Mouse (Mus musculus) stomach, postnatal 0 days (tissue): ENCODE measurements around the gene Nanos3. TPM values are rescaled to one million over a fixed set of nuclear protein-coding genes. Genes with fewer than 3 reads are reported as not detected.
A peak's percentile ranks its signal among the peaks of the same experiment; 100 is the strongest.

Experiments
- ATAC-seq: fragments of 200-750 bp; cut with Nextera tagmentation; 2 replicates; pipeline ENCODE4 v1.8.0; 2017; ENCODE audit not compliant: low FRiP score, low TSS enrichment
- DNase-seq: peaks from one replicate; pipeline ENCODE4 v3.0.0-alpha.2; 2016; ENCODE audit warnings: low spot score
- H3K27ac ChIP-seq: fragments of 300-500 bp; sonication (generic); replicated peaks from 2 replicates; pipeline ENCODE4 v1.5.1; 2014; ENCODE audit warnings: mild to moderate bottlenecking, control low read depth
- H3K27me3 ChIP-seq: fragments of 300-500 bp; sonication (generic); 2 replicates; pipeline ENCODE4 v1.6.1; 2014; ENCODE audit warnings: low read length; ENCODE audit not compliant: control insufficient read depth, insufficient read depth
- H3K36me3 ChIP-seq: fragments of 300-500 bp; sonication (generic); 2 replicates; pipeline ENCODE4 v1.6.1; 2014; ENCODE audit warnings: low read length, mixed read lengths; ENCODE audit not compliant: control insufficient read depth, insufficient read depth
- H3K4me1 ChIP-seq: fragments of 300-500 bp; sonication (generic); replicated peaks from 2 replicates; pipeline ENCODE4 v1.6.1; 2014; ENCODE audit warnings: antibody characterized with exemption; ENCODE audit not compliant: control insufficient read depth, insufficient read depth
- H3K4me2 ChIP-seq: fragments of 300-500 bp; sonication (generic); replicated peaks from 2 replicates; pipeline ENCODE4 v1.6.1; 2014; ENCODE audit warnings: low read depth, mild to moderate bottlenecking, control low read depth, moderate library complexity
- H3K4me3 ChIP-seq: fragments of 300-500 bp; sonication (generic); 2 replicates; pipeline ENCODE4 v1.5.1; 2014; ENCODE audit warnings: low read depth, low read length, control low read depth
- H3K9ac ChIP-seq: fragments of 300-500 bp; sonication (generic); 2 replicates; pipeline ENCODE4 v1.6.1; 2014; ENCODE audit warnings: mild to moderate bottlenecking, low read length, control low read depth, mixed read lengths
- H3K9me3 ChIP-seq: fragments of 300-500 bp; sonication (generic); 2 replicates; pipeline ENCODE4 v1.6.1; 2016; ENCODE audit warnings: low read length; ENCODE audit not compliant: control insufficient read depth
- CTCF ChIP-seq: IDR thresholded peaks from 2 replicates; pipeline ENCODE4 v1.5.1; 2016; ENCODE audit warnings: antibody characterized with exemption, low read depth, mild to moderate bottlenecking, moderate library complexity
- EP300 ChIP-seq: optimal IDR thresholded peaks from 2 replicates; pipeline ENCODE3; 2016; ENCODE audit warnings: antibody characterized with exemption
- WGBS: fragments of 180-500 bp; shearing (Covaris S2); extraction: QIAGEN DNeasy Blood & Tissue Kit; methylation state at CpG from one replicate; pipeline ENCODE4 v1.1.7; 2014; 5-methylcytosine and 5-hydroxymethylcytosine counted together
- polyA plus RNA-seq: library from polyadenylated mRNA; unstranded; fragments of >200 nt; fragmentation: Nextera tagmentation; extraction: Ambion mirVana; gene quantifications from 2 replicates; pipeline ENCODE4 v1.2.1, GENCODE M21; 2015

Gene Nanos3
- polyA plus RNA-seq, 1 experiment from 2014 or later: 4.4 TPM

DNA sequence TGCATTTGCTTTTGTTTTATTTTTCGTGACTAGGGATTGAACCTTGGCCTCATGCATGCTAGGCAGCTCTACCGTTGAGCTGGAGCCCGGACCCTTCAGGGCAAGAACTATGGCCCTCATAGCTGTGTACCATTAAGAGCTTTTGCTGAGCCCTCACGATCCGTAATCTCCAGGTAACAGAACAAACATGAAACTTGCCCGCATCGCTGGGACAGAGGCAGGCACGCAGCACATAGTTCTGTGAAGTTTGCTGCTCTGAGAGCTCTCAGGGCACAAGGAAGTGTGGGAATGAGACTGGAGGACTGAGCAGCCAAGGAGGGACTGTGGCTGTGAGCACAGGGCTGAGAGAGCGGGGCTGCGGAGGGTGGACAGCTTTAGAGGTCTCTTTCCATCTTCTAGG is 3.7 kb upstream of the Nanos3 start:
- 0 out of 2 replicates have a peak overlapping the region, but pooled peaks have one; percentile 24 for H3K27ac ChIP-seq
- no peak for TF ChIP-seq EP300
- TF ChIP-seq CTCF: no peak
- 65% methylated on average over 10 of the region's 10 CpGs for WGBS
- no peaks in the 10 kb centered on the region for H3K36me3 ChIP-seq
- H3K4me2 ChIP-seq: no peak overlapping the region
- no peaks in the 10 kb centered on the region for H3K9me3 ChIP-seq
- H3K9ac ChIP-seq: 0 out of 2 replicates have a peak overlapping the region, but pooled peaks have one; percentile 23
- no peak overlapping the region for H3K4me3 ChIP-seq
- H3K27me3 ChIP-seq: no peaks in the 10 kb centered on the region
- peak; percentile 35 for DNase-seq
- no peak for ATAC-seq
- peaks cover 10% of the 10 kb centered on the region for H3K4me1 ChIP-seq

DNA sequence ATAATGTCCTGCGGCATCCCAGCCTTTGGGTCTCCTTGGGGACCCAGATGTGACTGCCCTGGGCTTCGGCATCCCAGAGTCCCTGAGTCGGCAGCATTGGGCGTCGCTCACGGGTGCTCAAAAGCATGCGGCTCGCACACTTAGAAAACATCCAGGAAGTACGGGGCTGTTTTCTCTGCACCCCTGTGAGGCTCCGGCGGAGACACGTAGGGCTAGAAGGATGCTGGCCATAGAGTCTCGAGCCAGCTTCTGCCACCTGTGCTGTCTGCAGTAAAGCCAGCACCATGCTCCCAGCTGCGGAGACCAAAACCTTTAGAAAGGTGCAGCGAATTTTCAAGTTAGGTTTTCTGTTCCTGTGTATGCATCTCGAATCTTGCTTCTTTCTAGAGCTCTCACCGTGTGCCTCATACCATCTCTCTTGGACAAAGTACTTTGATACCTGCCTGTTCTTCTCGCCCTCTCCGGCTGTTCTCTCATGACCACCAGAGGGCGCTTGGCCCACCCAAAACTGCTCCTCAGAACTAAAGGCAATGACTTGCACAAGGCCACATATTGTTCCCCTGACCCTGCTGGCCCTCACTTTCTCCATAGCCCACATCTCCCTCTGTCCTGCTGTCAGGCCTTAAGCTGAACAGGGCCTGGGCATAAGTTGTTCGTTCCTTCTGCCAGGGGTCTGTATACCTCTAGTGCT is 2.2 kb upstream of the Nanos3 start:
- Histone ChIP-seq H3K27ac (peak overlapping the region; percentile 53), H3K4me2 (peak overlapping the region; percentile 70), H3K36me3 (no peaks in the 10 kb centered on the region), H3K4me3 (peak overlapping the region; percentile 24), H3K27me3 (no peaks in the 10 kb centered on the region), H3K9ac (peak overlapping the region; percentile 55), H3K9me3 (no peaks in the 10 kb centered on the region), H3K4me1 (peaks cover 10% of the 10 kb centered on the region)
- no peak for TF ChIP-seq EP300
- TF ChIP-seq CTCF: peak; percentile 86
- 6% methylated on average over 21 of the region's 21 CpGs for WGBS
- ATAC-seq (no peak), DNase-seq (peak; percentile 62)

DNA sequence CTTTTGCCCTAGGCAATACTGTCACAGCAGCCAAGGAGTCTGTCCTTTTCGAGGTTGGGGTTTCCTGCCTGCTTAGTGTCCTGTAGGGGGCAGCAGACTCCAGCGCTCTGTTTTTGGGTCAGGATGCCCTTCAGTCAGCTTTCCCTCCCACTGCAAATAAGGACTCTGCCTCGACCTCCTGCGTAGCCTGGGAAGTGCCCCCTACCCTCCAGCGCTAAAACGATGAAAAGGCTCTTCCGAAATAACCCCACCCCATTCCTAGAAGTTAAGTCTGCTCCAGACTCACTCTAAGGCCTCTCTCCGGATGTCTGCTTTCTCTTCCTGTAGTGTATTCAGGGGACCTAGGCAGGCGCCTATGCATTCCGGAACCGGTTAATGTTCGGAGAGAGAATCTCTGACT is 1.5 kb upstream of the Nanos3 start:
- DNase-seq (peak; percentile 74), ATAC-seq (peak; percentile 33; the same call in 1 of the 2 replicates)
- WGBS: 1% methylated on average over 12 of the region's 12 CpGs
- Histone ChIP-seq H3K27me3 (no peaks in the 10 kb centered on the region), H3K9ac (peak overlapping the region; percentile 55), H3K4me2 (peak overlapping the region; percentile 70), H3K4me3 (peak overlapping the region; percentile 24), H3K4me1 (peaks cover 6% of the 10 kb centered on the region), H3K27ac (peak overlapping the region; percentile 53), H3K36me3 (no peaks in the 10 kb centered on the region), H3K9me3 (no peaks in the 10 kb centered on the region)
- TF ChIP-seq EP300: no peak
- peak; percentile 97 for TF ChIP-seq CTCF

DNA sequence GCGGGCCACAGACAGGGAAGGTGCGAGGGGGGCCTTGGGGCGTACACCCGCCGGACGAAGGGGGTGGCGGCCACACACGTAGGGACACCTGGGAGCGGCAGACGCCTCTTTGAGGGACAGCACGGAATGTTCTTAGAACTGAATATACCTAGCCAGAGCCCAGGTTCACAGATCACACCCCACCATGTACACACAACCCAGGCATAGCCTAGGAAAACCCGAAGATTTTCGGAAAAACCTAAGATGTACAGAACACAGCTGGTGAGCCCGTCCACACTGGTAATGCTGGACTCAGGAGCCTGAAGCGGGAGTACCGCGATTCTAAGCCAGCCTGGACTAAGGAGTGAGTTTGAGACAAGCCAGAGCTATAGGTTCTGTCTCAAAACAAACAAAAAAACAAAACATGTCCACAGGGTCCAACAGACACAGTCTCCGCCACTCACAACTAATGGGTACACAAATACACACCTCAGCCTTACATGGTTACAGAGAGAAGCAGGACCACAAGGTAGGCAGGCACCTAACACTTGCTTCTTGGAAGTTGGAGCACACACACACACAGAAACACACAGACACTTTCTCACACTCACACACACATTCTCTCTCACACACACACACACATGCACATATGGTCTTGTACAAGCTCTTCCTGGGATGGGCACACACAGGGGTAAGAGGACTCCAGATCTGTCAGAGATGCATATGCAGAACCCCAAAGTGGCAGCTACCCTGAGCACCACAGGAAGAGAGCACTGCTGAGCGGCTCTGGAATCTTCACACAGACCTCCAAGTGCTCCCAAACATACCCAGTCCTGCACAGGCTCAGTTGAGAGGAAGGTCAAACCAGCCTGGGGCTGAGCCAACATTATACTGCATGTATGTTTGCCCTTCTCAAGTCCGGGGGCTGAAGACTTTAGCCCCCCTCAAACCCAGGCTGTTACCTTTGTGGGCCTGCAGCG is 653 bp downstream of the Nanos3 start:
- peak overlapping the region; percentile 87 for H3K9ac ChIP-seq
- peaks cover 7% of the 10 kb centered on the region for H3K4me1 ChIP-seq
- H3K4me2 ChIP-seq: peak overlapping the region; percentile 95
- no peaks in the 10 kb centered on the region for H3K27me3 ChIP-seq
- no peaks in the 10 kb centered on the region for H3K36me3 ChIP-seq
- TF ChIP-seq CTCF: no peak
- TF ChIP-seq EP300: no peak
- ATAC-seq (no peak), DNase-seq (no peak)
- peak overlapping the region; percentile 67 for H3K27ac ChIP-seq
- no peaks in the 10 kb centered on the region for H3K9me3 ChIP-seq
- H3K4me3 ChIP-seq: peak overlapping the region; percentile 72
- WGBS: 13% methylated on average over 21 of the region's 21 CpGs

DNA sequence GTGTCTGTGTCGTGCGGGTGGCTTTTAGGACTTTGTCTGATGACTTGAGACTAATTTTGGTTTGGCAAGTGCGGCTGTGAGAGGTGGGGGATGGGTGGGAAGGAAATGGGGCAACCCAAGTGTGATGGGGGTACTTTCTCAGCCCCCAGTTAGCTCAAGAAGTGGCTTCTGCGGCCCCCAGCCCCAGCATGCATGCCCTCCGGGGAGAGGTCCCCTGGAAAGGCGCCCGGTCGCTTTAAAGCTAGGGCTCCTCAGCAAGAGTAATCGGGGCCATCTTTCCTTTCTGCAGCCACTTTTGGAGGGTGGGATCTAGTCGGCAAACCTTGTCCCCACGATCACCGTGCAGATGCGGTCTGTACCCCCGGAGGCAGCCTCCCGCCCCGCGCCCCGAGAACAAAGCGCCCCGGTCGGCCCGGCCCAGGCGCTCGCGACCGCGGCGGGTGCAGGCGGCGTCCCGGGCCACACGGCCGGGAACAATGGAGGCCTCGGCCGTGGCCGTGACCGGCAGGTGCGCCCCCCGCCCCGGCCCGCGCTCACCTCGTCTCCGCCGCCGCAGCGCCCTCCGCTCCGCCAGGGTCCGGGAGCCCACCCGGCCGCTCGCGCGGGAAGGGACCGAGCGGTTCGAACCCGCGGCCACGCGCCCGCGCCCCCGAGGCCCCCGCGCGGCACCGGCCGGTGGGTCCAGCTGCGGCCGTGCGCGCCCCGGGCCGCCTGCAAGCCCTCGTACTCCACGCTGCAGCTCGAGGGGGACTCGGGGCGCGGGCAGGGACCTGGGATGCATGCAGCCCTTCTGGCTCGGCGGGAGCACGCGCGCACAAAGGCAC is 1.5 kb downstream of the Nanos3 start:
- Histone ChIP-seq H3K4me2 (peak overlapping the region; percentile 95), H3K4me3 (peak overlapping the region; percentile 72), H3K36me3 (no peaks in the 10 kb centered on the region), H3K9me3 (no peaks in the 10 kb centered on the region), H3K9ac (peak overlapping the region; percentile 87), H3K4me1 (peaks cover 7% of the 10 kb centered on the region), H3K27me3 (no peaks in the 10 kb centered on the region), H3K27ac (peak overlapping the region; percentile 67)
- TF ChIP-seq EP300 (no peak), CTCF (no peak)
- peak; percentile 19; the same call in 1 of the 2 replicates for ATAC-seq
- 1% methylated on average over 39 of the region's 87 CpGs for WGBS
- peak; percentile 53 for DNase-seq
